Mouse (Mus musculus) spleen, adult 2 months (tissue): Measurements from ENCODE around the gene Inpp4b.

Experiments used
- CTCF ChIP-seq: fragments of 200-500 bp; IDR thresholded peaks from 2 replicates; pipeline ENCODE4 v1.5.1; 2011; ENCODE audit warnings: mild to moderate bottlenecking, inconsistent platforms; ENCODE audit not compliant: insufficient read depth, insufficient read length, insufficient replicate concordance; ENCODE audit errors: extremely low read depth
- POLR2A ChIP-seq: fragments of 200-500 bp; IDR thresholded peaks from 2 replicates; pipeline ENCODE4 v1.6.1; 2011; ENCODE audit warnings: low read depth, low read length, inconsistent platforms

- no peak for TF ChIP-seq POLR2A
- no peak for TF ChIP-seq CTCF
Observed at GRCm38 (mm10) chr8:81399071-81399470, 56.7 kb downstream of the Inpp4b start.
